Mouse (Mus musculus): ENCODE results near the gene Fmnl2.

DNA sequence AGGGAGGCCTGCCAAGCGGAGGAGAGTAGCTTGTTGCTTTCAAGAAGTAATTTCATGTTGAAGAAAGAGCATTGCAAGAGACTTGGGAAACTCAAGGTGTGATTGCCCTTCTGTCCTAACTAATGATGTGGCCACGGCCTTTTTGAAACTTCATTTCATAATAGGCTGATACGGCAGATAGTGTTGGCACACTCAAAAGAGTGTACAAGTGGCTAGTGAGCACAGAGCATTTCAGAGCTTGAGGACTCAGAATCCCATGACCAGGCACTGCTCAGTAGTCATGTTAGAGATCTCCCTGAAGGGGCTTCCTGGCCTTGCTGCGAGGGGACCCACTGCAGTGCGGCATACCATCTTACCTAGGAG is 109.8 kb downstream of the Fmnl2 start:
- TF ChIP-seq ZNF384 (IDR thresholded peaks at IDR 0.05; ENCODE audit: low read depth, low read length) (no peak), CHD2 (IDR thresholded peaks at IDR 0.05; ENCODE audit: low read depth, low read length) (no peak), ZC3H11A (IDR thresholded peaks at IDR 0.05; ENCODE audit: borderline replicate concordance, low read depth, low read length) (no peak)
